Mouse (Mus musculus): ENCODE measurements at regions not wholly inside any gene's neighbourhood (a gene's known extent, or its start where the extent isn't known, plus 50 kb on each side); places are given as distances from the start of the nearest gene placed in this dataset.
A peak's percentile ranks its signal among the peaks of the same experiment; 100 is the strongest.

- no peak for DNase-seq
Measured at GRCm38 (mm10) chr3:17772886-17773285, 175.3 kb upstream of the Cypt12 start.

- DNase-seq: peak; percentile 60 to 66
Measured at GRCm38 (mm10) chr3:17779152-17779551, 169.1 kb upstream of the Cypt12 start.

- no peak for DNase-seq
Measured at GRCm38 (mm10) chr3:17784076-17784475, 164.1 kb upstream of the Cypt12 start.

- no peak for DNase-seq
Measured at GRCm38 (mm10) chr3:17784587-17784986, 163.6 kb upstream of the Cypt12 start.

GRCm38 (mm10) chr3:17785106-17786022, 162.8 kb upstream of the Cypt12 start:
- peak in 1 of 2 experiments; percentile 38 for DNase-seq

GRCm38 (mm10) chr3:17786023-17786720, 162.0 kb upstream of the Cypt12 start:
- peak; percentile 53 to 74 for DNase-seq

- peak in 1 of 2 experiments; percentile 63 for DNase-seq
Measured at GRCm38 (mm10) chr3:17786721-17787442, 161.3 kb upstream of the Cypt12 start.

- DNase-seq: no peak
Measured at GRCm38 (mm10) chr3:17787443-17788333, 160.5 kb upstream of the Cypt12 start.

- no peak for DNase-seq
Measured at GRCm38 (mm10) chr3:17788334-17788720, 159.9 kb upstream of the Cypt12 start.

- DNase-seq: no peak
Measured at GRCm38 (mm10) chr3:17788778-17789299, 159.4 kb upstream of the Cypt12 start.

GRCm38 (mm10) chr3:17789454-17790196, 158.6 kb upstream of the Cypt12 start:
- DNase-seq: no peak

- DNase-seq: peak in 1 of 2 experiments; percentile 34
Measured at GRCm38 (mm10) chr3:17790331-17790730, 157.9 kb upstream of the Cypt12 start.

- DNase-seq: peak in 1 of 2 experiments; percentile 25
Measured at GRCm38 (mm10) chr3:17790816-17791215, 157.4 kb upstream of the Cypt12 start.

- DNase-seq: no peak
Measured at GRCm38 (mm10) chr3:17791381-17792320, 156.6 kb upstream of the Cypt12 start.

- DNase-seq: no peak
Measured at GRCm38 (mm10) chr3:17792537-17793039, 155.6 kb upstream of the Cypt12 start.

GRCm38 (mm10) chr3:17793646-17794250, 154.5 kb upstream of the Cypt12 start:
- peak; percentile 56 to 64 for DNase-seq

- peak; percentile 66 to 76 for DNase-seq
Measured at GRCm38 (mm10) chr3:17794251-17795061, 153.8 kb upstream of the Cypt12 start.

Measured in cerebellum, adult 18-20 months (tissue).